Mouse (Mus musculus) cerebellum, adult 11-12 months (tissue): Measurements from ENCODE around the gene 1110059E24Rik.

Source experiments
- DNase-seq: peaks from one replicate; pipeline ENCODE4 v3.0.0; 2022

1110059E24Rik gene

DNA sequence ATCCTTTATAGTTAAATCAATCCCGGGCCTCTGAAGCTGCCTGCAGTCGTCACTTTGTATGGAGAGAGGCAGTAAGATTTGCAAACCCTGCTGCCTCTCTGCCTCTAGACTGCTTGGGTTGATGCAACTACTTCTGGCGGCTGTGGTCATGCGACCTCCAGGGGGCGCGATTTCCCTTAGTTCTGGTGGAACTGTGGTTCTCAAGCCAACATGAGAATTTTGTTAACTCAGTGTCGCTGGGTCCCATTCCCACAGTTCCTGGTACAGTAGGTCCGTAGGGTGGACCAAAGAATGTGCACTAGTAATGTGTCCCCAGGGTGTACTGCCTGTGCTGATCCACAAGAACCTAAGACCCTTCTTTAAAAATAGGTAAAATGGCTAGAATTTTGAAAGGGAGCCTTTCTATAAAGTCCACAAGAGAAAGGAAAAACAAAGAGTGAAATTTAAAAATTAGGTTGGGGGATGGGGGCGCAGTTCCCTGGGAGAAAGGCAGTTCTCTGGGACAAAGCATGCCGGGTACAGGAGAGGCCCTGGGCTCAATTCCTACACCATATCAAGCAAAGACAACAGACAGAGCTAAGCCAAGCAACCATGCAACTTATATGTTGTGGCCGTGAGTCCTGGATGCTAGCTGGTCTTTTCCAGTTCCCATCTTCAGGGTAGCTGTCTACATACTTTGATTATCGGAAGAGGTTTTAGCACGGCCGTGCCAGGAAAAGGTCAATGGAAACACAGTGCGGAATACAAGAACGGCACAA lies 81.4 kb downstream of the 1110059E24Rik start:
- peak; percentile 69 for DNase-seq

DNA sequence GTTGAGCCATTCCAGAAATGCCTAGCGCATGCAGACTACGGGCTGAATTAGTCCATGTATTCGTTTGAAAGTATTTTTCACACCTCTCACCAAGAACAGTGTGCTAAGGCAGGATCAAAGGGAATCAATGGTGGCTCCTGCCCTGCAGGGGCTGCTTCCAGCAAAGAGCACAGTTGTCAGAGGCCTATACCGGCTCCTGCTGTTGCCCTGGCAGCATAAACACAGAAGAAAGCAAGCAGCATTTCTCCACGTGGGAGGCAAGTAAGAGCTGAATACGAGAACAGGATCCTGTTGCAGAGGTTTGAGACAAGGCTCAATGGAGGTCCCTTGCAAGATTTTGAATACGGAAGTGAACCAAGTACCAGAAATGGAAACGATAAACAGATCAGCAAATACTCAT lies 82.0 kb downstream of the 1110059E24Rik start:
- no peak for DNase-seq

DNA sequence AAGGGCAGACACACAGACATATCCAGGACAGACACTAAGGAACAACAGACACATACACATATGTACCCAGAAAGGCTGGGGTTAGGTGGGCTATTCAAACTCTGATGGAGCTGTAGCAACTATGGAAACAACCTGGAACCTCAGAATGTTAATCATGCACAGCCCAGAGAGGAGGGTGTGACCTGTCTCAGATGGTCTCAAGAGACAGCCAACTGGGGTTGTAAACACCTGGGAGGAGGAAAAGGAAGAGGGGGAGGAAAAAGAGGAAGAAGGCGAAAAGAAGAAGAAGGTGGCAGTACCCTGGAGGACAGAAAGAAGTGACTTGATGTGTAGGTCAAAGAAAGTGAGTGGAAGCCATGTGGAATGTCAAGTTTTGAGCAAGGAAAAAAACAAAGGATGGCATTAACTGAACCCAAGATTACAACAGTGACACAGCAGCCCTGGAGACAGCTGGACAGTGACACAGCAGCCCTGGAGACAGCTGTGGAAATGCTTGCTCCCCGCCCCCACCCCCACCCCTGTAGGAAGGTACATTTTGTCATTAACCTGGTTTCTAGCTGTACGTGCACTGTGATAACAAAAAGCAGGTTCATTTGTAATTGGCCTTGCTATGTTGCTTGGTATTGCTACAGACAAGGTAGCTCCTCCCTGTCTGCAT lies 84.1 kb downstream of the 1110059E24Rik start:
- no peak for DNase-seq

DNA sequence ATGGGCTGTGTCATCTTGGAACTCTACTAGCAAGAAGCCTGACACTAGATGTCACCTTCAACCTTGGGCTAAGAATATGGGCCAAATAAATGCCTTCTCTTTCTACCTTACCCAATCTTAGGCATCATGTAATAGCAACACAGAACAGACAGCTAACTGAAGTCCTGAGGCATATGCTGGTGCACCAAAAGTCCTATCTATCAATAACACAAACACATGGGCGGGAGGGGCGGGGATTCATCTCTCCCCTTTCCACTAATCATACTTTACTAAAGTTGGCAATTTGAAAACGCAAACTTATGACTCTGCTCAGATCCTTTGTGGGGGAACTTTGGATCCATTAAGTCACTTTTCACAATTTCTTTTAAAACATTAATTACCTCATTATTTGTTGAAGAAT lies 84.8 kb downstream of the 1110059E24Rik start:
- DNase-seq: no peak

DNA sequence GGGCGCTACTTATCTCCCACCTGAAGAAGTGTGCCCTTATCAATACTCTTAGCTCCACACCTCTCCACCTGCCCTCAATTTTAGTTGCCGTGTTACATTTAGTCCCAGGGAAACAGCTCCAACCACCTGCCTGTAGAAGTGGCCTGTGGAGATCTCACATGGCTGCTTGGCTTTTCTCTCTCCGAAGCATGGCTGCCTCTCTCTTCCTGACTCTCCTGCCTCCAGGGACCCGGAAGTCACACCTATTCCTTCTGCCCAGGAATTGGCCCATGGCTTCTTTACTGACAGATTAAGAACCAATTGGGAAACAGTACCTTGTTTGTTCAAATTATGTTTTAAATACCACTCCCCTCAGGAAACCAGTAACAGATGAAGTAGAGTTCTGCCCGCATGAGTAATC lies 86.3 kb downstream of the 1110059E24Rik start:
- DNase-seq: no peak

DNA sequence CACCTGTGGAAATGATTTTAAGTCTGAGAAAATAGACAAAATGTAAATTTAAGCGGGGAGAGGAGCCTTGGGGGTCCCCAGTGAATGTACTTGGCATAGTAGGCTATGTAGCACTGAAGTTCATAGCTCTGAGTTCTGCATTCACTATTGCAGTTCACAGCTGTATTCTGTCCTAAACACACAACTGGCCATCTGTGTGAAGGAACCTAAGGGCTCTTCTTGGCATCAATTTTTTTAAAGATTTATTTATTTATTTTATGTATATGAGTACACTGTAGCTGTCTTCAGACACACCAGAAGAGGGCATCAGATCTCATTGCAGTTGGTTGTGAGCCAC lies 88.3 kb downstream of the 1110059E24Rik start:
- DNase-seq: no peak

DNA sequence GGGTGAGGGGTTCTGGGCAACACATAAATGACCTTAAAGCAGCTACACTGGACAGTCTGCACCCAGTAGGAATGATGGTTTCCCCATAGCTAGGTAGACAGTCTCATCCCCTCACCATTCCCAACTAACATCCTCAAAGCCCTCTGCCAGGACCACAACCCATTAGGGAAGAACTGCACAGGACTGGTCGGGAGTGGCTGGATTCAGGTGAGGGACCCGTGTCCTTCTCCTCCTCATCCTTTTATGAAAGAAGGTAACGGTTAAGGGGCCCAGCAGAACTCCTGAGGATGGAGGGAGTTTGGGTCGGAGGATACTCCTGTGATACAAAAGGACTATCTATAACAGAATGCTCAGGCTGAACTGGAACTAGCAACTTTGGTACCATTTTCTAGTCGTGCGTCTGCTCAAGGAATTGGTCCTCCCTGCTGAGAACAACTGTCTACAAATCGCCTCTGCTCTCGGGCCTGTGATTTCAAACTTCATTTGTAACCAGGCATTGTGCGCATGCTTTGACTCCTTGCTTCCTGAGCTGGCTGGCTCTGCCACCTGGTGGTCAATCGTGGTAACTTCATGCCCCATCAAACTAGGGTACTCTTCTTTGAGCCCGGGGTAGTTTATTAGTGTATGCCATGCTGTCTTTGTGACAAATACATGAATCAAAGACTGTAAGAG lies 88.9 kb downstream of the 1110059E24Rik start:
- DNase-seq: peak; percentile 44

DNA sequence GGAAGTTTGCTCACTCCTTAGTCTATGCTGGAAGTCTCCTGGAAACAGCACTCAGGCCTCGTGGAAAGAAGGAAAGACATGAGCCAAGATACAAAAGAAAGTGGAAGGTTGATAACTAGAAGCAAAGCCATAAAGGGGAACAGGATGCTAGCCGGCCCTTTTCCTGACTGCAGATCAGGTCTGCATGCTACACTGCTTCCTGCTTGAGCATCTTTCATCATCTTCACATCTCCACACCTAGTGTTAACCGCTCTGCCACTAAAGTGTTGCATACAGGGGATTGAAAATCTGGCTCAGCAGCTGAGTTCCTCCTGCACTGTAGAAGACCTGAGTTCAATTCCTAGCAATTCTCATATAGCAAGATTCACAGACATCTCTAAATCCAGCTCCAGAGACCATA lies 89.8 kb downstream of the 1110059E24Rik start:
- no peak for DNase-seq

DNA sequence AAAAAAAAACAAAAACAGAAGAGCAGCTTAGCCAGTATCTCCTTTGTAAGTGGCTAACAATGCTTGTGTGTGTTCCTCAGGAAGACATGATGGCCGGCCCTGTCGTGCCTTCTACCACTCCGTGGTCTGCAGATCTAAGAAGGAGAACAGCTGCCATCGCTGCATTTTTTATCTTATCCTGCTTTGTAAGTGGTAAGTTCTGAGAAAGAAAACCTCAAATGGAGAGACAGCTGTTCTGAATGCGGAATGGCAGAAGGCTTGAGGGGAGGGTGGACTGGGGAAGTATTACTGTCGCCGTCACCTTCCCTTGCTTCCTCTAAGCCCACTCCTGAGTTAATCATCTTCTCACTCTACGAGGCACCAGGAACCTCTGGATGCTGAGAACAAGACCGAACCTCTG lies 100.0 kb downstream of the 1110059E24Rik start:
- DNase-seq: no peak

DNA sequence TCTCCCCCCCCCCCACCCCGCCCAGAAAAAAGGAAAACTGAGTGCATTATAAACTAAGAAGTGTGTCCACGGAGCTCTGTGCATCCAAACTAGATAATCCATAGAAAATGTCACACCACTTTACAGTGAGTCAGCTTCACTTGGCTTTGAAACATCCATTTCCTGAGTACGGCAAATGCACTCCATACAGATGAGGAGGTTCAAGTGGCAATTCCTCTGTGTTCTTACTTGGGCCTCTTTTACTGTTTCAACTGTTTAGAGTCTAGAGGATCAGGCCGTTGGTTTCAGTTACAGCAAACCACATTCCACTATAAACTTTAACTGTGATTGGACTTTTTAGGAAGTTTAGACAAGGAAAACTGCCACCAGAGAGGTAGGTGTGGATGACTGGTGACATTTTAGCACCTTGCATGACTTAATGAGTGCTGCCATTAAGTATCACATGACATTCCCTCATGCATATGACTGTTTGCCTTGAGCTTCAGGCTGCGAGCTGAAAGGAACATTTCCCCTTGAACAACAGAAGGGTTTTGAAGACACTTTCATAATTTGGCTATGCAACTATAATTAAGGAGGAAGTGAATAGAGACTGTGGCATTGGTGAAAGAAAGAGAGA lies 100.7 kb downstream of the 1110059E24Rik start:
- no peak for DNase-seq

DNA sequence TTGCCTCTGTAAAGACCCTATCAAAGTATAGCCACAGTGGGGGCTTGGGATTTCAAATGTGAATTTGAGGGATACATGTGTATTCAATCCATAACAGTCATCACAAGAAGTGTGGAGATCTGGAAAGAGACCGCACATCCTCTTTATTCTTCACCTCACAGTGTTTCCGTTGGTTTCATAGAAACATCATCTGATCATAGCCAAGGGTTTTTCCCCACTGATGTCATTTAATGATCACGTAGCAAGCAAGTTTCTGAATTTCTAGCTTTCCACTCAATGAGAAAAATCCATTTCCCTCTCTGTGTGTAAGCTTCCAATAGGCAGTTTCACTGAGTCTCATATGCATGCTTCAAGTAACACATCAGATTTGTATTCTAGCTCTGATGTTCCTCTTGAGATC lies 103.1 kb downstream of the 1110059E24Rik start:
- no peak for DNase-seq

DNA sequence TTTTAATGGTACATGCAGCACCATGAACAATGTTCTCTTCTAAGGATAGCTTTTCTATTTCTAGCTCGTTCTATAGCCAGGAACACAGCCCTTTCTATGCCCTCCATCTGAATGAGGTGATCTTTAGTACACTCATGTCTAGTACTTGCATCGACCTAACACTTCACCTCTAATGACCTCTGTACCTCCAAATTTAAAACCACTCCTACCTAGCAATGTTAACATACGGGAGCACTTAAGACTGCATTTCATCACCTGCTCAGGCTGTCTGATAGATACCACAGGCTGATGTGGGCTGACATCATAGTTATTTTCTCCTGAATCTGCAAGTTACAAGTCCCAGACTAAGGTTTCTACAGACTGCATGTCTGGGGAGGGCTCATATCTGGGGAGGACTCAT lies 103.8 kb downstream of the 1110059E24Rik start:
- no peak for DNase-seq

DNA sequence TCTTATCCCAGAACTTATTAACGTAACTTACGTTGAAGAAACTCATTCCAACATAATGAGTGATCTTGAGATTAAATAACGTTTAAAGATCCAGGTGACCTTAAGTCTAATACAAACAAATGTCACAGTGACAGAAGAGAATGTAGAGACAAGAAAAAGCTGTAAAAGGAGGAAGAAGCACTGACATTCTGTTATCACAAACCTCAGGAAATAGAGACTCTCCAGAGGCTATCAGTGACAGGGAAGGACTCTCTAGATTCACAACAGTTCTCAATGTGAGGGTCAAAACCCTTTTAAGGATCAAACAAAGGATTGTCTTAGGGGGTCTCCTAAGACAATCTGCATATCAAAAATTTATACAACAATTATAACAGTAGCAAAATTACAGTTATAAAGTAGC lies 115.7 kb downstream of the 1110059E24Rik start:
- no peak for DNase-seq
